Mouse (Mus musculus) megakaryocyte, embryonic 14.5 days (primary cell): ENCODE results near the gene Gm17455.

Source experiments
- FLI1 ChIP-seq: IDR thresholded peaks from 2 replicates; pipeline ENCODE4 v1.6.1; 2012; ENCODE audit warnings: low read length, inconsistent platforms, mixed read lengths
- GATA1 ChIP-seq: IDR thresholded peaks from 3 replicates; pipeline ENCODE4 v1.6.1; 2012; ENCODE audit warnings: mixed read lengths, low read length, inconsistent platforms, borderline replicate concordance

DNA sequence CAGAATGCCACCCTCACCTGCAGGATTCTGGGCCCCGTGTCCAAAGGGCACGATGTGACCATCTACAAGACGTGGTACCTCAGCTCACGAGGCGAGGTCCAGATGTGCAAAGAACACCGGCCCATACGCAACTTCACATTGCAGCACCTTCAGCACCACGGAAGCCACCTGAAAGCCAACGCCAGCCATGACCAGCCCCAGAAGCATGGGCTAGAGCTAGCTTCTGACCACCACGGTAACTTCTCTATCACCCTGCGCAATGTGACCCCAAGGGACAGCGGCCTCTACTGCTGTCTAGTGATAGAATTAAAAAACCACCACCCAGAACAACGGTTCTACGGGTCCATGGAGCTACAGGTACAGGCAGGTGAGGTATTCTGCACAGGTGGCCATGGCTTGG lies 41.6 kb upstream of the Gm17455 start:
- TF ChIP-seq GATA1 (no peak), FLI1 (no peak)
